Mouse (Mus musculus) megakaryocyte, embryonic 14.5 days (primary cell): ENCODE data around the gene Calr3.

Source experiments
- FLI1 ChIP-seq: IDR thresholded peaks from 2 replicates; pipeline ENCODE4 v1.6.1; 2012; ENCODE audit warnings: low read length, inconsistent platforms, mixed read lengths
- GATA1 ChIP-seq: IDR thresholded peaks from 3 replicates; pipeline ENCODE4 v1.6.1; 2012; ENCODE audit warnings: mixed read lengths, low read length, inconsistent platforms, borderline replicate concordance

GRCm38 (mm10) chr8:72402981-72403380, 40.7 kb downstream of the Calr3 start:
- TF ChIP-seq GATA1 (no peak), FLI1 (no peak)
